Mouse (Mus musculus): ENCODE results near the gene Vwa1. TPM values are rescaled to one million over a fixed set of nuclear protein-coding genes. Genes with fewer than 3 reads are reported as not detected.

Gene Vwa1
- total and polyA plus RNA-seq, 3 experiments = 0.13 to 1.8 (median 0.15) TPM

Other genes with a start within 250 kb of the Vwa1 start
Only the 20 nearest of the 27 such genes appear.
- gene Cdk11b, start 149.8 kb downstream of the Vwa1 start, total RNA-seq (2012; rRNA removed) = 26.6 and 32.5 TPM in 2 replicates
- gene Cdk11b, start 149.8 kb downstream of the Vwa1 start, total RNA-seq (2014; rRNA removed) = 13.0 and 15.6 TPM in 2 replicates
- gene Cdk11b, start 149.8 kb downstream of the Vwa1 start, polyA plus RNA-seq (2012; ENCODE audit: insufficient read length, low read depth) = 82.0 and 106 TPM in 2 replicates
- gene Gm10563, start 129.3 kb downstream of the Vwa1 start, total RNA-seq (2012; rRNA removed) = not detected in 2 replicates
- not detected in 2 replicates for gene Gm10563, start 129.3 kb downstream of the Vwa1 start, total RNA-seq (2014; rRNA removed)
- not detected in 2 replicates for gene Gm10563, start 129.3 kb downstream of the Vwa1 start, polyA plus RNA-seq (2012; ENCODE audit: insufficient read length, low read depth)
- 3.3 and 7.9 TPM in 2 replicates for gene Mmp23, start 121.3 kb downstream of the Vwa1 start, total RNA-seq (2012; rRNA removed)
- 0.74 and 1.1 TPM in 2 replicates for gene Mmp23, start 121.3 kb downstream of the Vwa1 start, total RNA-seq (2014; rRNA removed)
- 0.95 and 2.0 TPM in 2 replicates for gene Mmp23, start 121.3 kb downstream of the Vwa1 start, polyA plus RNA-seq (2012; ENCODE audit: insufficient read length, low read depth)
- gene Mib2, start 105.5 kb downstream of the Vwa1 start, total RNA-seq (2012; rRNA removed) = 24.8 and 66.5 TPM in 2 replicates
- 17.6 and 19.0 TPM in 2 replicates for gene Mib2, start 105.5 kb downstream of the Vwa1 start, total RNA-seq (2014; rRNA removed)
- 23.6 and 25.5 TPM in 2 replicates for gene Mib2, start 105.5 kb downstream of the Vwa1 start, polyA plus RNA-seq (2012; ENCODE audit: insufficient read length, low read depth)
- gene Fndc10, start 80.4 kb downstream of the Vwa1 start, total RNA-seq (2012; rRNA removed) = 2.4 and 3.2 TPM in 2 replicates
- 0.96 and 1.7 TPM in 2 replicates for gene Fndc10, start 80.4 kb downstream of the Vwa1 start, total RNA-seq (2014; rRNA removed)
- 1.3 and 1.4 TPM in 2 replicates for gene Fndc10, start 80.4 kb downstream of the Vwa1 start, polyA plus RNA-seq (2012; ENCODE audit: insufficient read length, low read depth)
- 169 and 172 TPM in 2 replicates for gene Ssu72, start 69.9 kb downstream of the Vwa1 start, total RNA-seq (2012; rRNA removed)
- 245 TPM in 2 replicates for gene Ssu72, start 69.9 kb downstream of the Vwa1 start, total RNA-seq (2014; rRNA removed)
- gene Ssu72, start 69.9 kb downstream of the Vwa1 start, polyA plus RNA-seq (2012; ENCODE audit: insufficient read length, low read depth) = 140 and 160 TPM in 2 replicates
- 0.34 and 0.38 TPM in 2 replicates for gene Tmem240, start 39.9 kb downstream of the Vwa1 start, total RNA-seq (2012; rRNA removed)
- gene Tmem240, start 39.9 kb downstream of the Vwa1 start, total RNA-seq (2014; rRNA removed) = not detected in 2 replicates
- 0.11 and 0.14 TPM in 2 replicates for gene Tmem240, start 39.9 kb downstream of the Vwa1 start, polyA plus RNA-seq (2012; ENCODE audit: insufficient read length, low read depth)
- gene Atad3a, start 13.6 kb downstream of the Vwa1 start, total RNA-seq (2012; rRNA removed) = 154 and 175 TPM in 2 replicates
- gene Atad3a, start 13.6 kb downstream of the Vwa1 start, total RNA-seq (2014; rRNA removed) = 133 and 135 TPM in 2 replicates
- gene Atad3a, start 13.6 kb downstream of the Vwa1 start, polyA plus RNA-seq (2012; ENCODE audit: insufficient read length, low read depth) = 182 and 216 TPM in 2 replicates
- 0.04 TPM in 2 replicates for gene Tmem88b, start 11.2 kb upstream of the Vwa1 start, total RNA-seq (2012; rRNA removed)
- not detected in 2 replicates for gene Tmem88b, start 11.2 kb upstream of the Vwa1 start, total RNA-seq (2014; rRNA removed)
- gene Tmem88b, start 11.2 kb upstream of the Vwa1 start, polyA plus RNA-seq (2012; ENCODE audit: insufficient read length, low read depth) = not detected in 2 replicates
- gene Ankrd65, start 15.7 kb upstream of the Vwa1 start, total RNA-seq (2012; rRNA removed) = not detected in 2 replicates
- not detected in 2 replicates for gene Ankrd65, start 15.7 kb upstream of the Vwa1 start, total RNA-seq (2014; rRNA removed)
- gene Ankrd65, start 15.7 kb upstream of the Vwa1 start, polyA plus RNA-seq (2012; ENCODE audit: insufficient read length, low read depth) = not detected in 2 replicates
- 146 and 238 TPM in 2 replicates for gene Mrpl20, start 28.2 kb upstream of the Vwa1 start, total RNA-seq (2012; rRNA removed)
- 230 and 244 TPM in 2 replicates for gene Mrpl20, start 28.2 kb upstream of the Vwa1 start, total RNA-seq (2014; rRNA removed)
- gene Mrpl20, start 28.2 kb upstream of the Vwa1 start, polyA plus RNA-seq (2012; ENCODE audit: insufficient read length, low read depth) = 193 and 212 TPM in 2 replicates
- gene Ccnl2, start 37.8 kb upstream of the Vwa1 start, total RNA-seq (2012; rRNA removed) = 63.0 and 63.7 TPM in 2 replicates
- gene Ccnl2, start 37.8 kb upstream of the Vwa1 start, total RNA-seq (2014; rRNA removed) = 67.7 and 79.7 TPM in 2 replicates
- gene Ccnl2, start 37.8 kb upstream of the Vwa1 start, polyA plus RNA-seq (2012; ENCODE audit: insufficient read length, low read depth) = 59.6 and 64.8 TPM in 2 replicates
- gene Aurkaip1, start 56.6 kb upstream of the Vwa1 start, total RNA-seq (2012; rRNA removed) = 142 and 149 TPM in 2 replicates
- gene Aurkaip1, start 56.6 kb upstream of the Vwa1 start, total RNA-seq (2014; rRNA removed) = 162 and 182 TPM in 2 replicates
- gene Aurkaip1, start 56.6 kb upstream of the Vwa1 start, polyA plus RNA-seq (2012; ENCODE audit: insufficient read length, low read depth) = 138 and 141 TPM in 2 replicates
- 17.2 and 24.0 TPM in 2 replicates for gene Mxra8, start 65.0 kb upstream of the Vwa1 start, total RNA-seq (2012; rRNA removed)
- 8.8 and 10.8 TPM in 2 replicates for gene Mxra8, start 65.0 kb upstream of the Vwa1 start, total RNA-seq (2014; rRNA removed)
- 10.8 and 12.4 TPM in 2 replicates for gene Mxra8, start 65.0 kb upstream of the Vwa1 start, polyA plus RNA-seq (2012; ENCODE audit: insufficient read length, low read depth)
- gene Dvl1, start 72.7 kb upstream of the Vwa1 start, total RNA-seq (2012; rRNA removed) = 52.1 and 55.1 TPM in 2 replicates
- 25.8 and 28.5 TPM in 2 replicates for gene Dvl1, start 72.7 kb upstream of the Vwa1 start, total RNA-seq (2014; rRNA removed)
- gene Dvl1, start 72.7 kb upstream of the Vwa1 start, polyA plus RNA-seq (2012; ENCODE audit: insufficient read length, low read depth) = 21.4 and 23.9 TPM in 2 replicates
- 0.63 and 0.89 TPM in 2 replicates for gene Tas1r3, start 88.7 kb upstream of the Vwa1 start, total RNA-seq (2012; rRNA removed)
- 0.09 and 0.15 TPM in 2 replicates for gene Tas1r3, start 88.7 kb upstream of the Vwa1 start, total RNA-seq (2014; rRNA removed)
- 0.34 and 0.47 TPM in 2 replicates for gene Tas1r3, start 88.7 kb upstream of the Vwa1 start, polyA plus RNA-seq (2012; ENCODE audit: insufficient read length, low read depth)
- gene Cptp, start 94.7 kb upstream of the Vwa1 start, total RNA-seq (2012; rRNA removed) = 12.1 and 16.2 TPM in 2 replicates
- gene Cptp, start 94.7 kb upstream of the Vwa1 start, total RNA-seq (2014; rRNA removed) = 8.0 and 9.0 TPM in 2 replicates
- gene Cptp, start 94.7 kb upstream of the Vwa1 start, polyA plus RNA-seq (2012; ENCODE audit: insufficient read length, low read depth) = 15.5 and 16.5 TPM in 2 replicates
- gene Ints11, start 94.8 kb upstream of the Vwa1 start, total RNA-seq (2012; rRNA removed) = 97.6 and 103 TPM in 2 replicates
- gene Ints11, start 94.8 kb upstream of the Vwa1 start, total RNA-seq (2014; rRNA removed) = 83.9 and 88.9 TPM in 2 replicates
- 72.5 and 77.1 TPM in 2 replicates for gene Ints11, start 94.8 kb upstream of the Vwa1 start, polyA plus RNA-seq (2012; ENCODE audit: insufficient read length, low read depth)
- gene Pusl1, start 117.1 kb upstream of the Vwa1 start, total RNA-seq (2012; rRNA removed) = 45.7 and 61.4 TPM in 2 replicates
- gene Pusl1, start 117.1 kb upstream of the Vwa1 start, total RNA-seq (2014; rRNA removed) = 32.1 and 38.0 TPM in 2 replicates
- gene Pusl1, start 117.1 kb upstream of the Vwa1 start, polyA plus RNA-seq (2012; ENCODE audit: insufficient read length, low read depth) = 29.5 and 37.5 TPM in 2 replicates
- gene Acap3, start 117.1 kb upstream of the Vwa1 start, total RNA-seq (2012; rRNA removed) = 10.7 and 13.1 TPM in 2 replicates
- 4.2 and 4.3 TPM in 2 replicates for gene Acap3, start 117.1 kb upstream of the Vwa1 start, total RNA-seq (2014; rRNA removed)
- 10.5 and 13.4 TPM in 2 replicates for gene Acap3, start 117.1 kb upstream of the Vwa1 start, polyA plus RNA-seq (2012; ENCODE audit: insufficient read length, low read depth)

Data from CH12.LX (cell line).